In genomic region chr17:36415407-36415806, GRCm38 (mm10) we compare ENCODE assay signal across 27 mouse cellular contexts. TPM values are rescaled to one million over a fixed set of nuclear protein-coding genes. Genes with fewer than 3 reads are reported as not detected.
DNase-seq lines count a peak whose midpoint lies in the region; ATAC-seq and TF ChIP-seq lines count a peak whose summit lies in the region.
"Had no signal": no experiment of that assay in that cellular context is flagged by ENCODE, and none has a peak within 500 bp of the region (broad histone marks: within the 10 kb centered on the region; RNA-seq: fewer than 3 reads in every experiment).

No protein-coding gene starts in this region.

- ATAC-seq in kidney, postnatal 0 days (replicated peaks; ENCODE audit: low FRiP score, low read depth), result peak; percentile 29; the same call in 1 of the 2 replicates
- ATAC-seq in common myeloid progenitor, adult 5-6 weeks (replicated peaks; ENCODE audit: low read depth, poor library complexity, severe bottlenecking), result peak; percentile 57; the same call in 1 of the 2 replicates
- peak; percentile 48; the same call in 1 of the 2 replicates for ATAC-seq in megakaryocyte progenitor cell, adult 5-6 weeks (replicated peaks; ENCODE audit: poor library complexity)
- ATAC-seq: forebrain, embryonic 13.5 days; forebrain, postnatal 0 days; hindbrain, embryonic 16.5 days; intestine, embryonic 16.5 days; Patski had no signal

- no peak for DNase-seq in kidney, postnatal 0 days (ENCODE audit: low spot score)
- no peak for DNase-seq in kidney, adult 2 months
- DNase-seq in 416B (ENCODE audit: low read depth), result peak; percentile 81
- no peak for DNase-seq in gastrocnemius, postnatal 10 days
- no peak for DNase-seq in layer of hippocampus, adult 8-10 months (ENCODE audit: low spot score in 2 of 2)
- DNase-seq: adrenal gland, postnatal 25 days; cerebellum, adult 18-20 months; cerebellum, postnatal 10 days; forebrain, postnatal 0 days; gastrocnemius, postnatal 25 days; heart, adult 11 months; heart, postnatal 36 days; kidney, adult 8-10 months had no signal

- no peak overlapping the region for H3K4me3 ChIP-seq in kidney, postnatal 0 days (replicated peaks; ENCODE audit: low read depth, low read length)
- no peak overlapping the region for H3K4me3 ChIP-seq in kidney, adult 2 months (ENCODE audit: insufficient read depth, low read depth, low read length)
- H3K4me3 ChIP-seq: embryonic facial prominence, embryonic 12.5 days; forebrain, embryonic 13.5 days; heart, embryonic 13.5 days had no signal

- WGBS in kidney, postnatal 0 days, result 58% methylated on average over 1 of the region's 1 CpGs
- 47% methylated on average over 1 of the region's 1 CpGs for WGBS in kidney, adult 2 months

- no peak overlapping the region for H3K9ac ChIP-seq in kidney, postnatal 0 days (ENCODE audit: low read depth, low read length)
- H3K9ac ChIP-seq: embryonic facial prominence, embryonic 12.5 days; forebrain, embryonic 13.5 days; forebrain, postnatal 0 days; heart, embryonic 13.5 days had no signal

- no peaks in the 10 kb centered on the region for H3K4me1 ChIP-seq in kidney, postnatal 0 days (replicated peaks; ENCODE audit: insufficient read depth, low read length)
- no peaks in the 10 kb centered on the region for H3K4me1 ChIP-seq in kidney, adult 2 months (ENCODE audit: control insufficient read depth, insufficient read depth, low read length)
- H3K4me1 ChIP-seq: embryonic facial prominence, embryonic 12.5 days; forebrain, embryonic 13.5 days; heart, embryonic 13.5 days had no signal

- no peaks in the 10 kb centered on the region for H3K36me3 ChIP-seq in kidney, postnatal 0 days (ENCODE audit: insufficient read depth, low read length)
- H3K36me3 ChIP-seq in kidney, adult 2 months (ENCODE audit: control insufficient read depth, insufficient read depth, low read length), result no peaks in the 10 kb centered on the region
- H3K36me3 ChIP-seq: embryonic facial prominence, embryonic 12.5 days; heart, embryonic 13.5 days had no signal

- no peak for TF ChIP-seq CTCF in kidney, postnatal 0 days (IDR thresholded peaks at IDR 0.05; ENCODE audit: low read depth)
- no peak for TF ChIP-seq CTCF in kidney, adult 2 months (conservative IDR thresholded peaks at IDR 0.05; ENCODE audit: insufficient read depth, insufficient read length, low read depth, low read length)

- no peak overlapping the region for H3K27ac ChIP-seq in kidney, postnatal 0 days
- no peak overlapping the region for H3K27ac ChIP-seq in kidney, adult 2 months (ENCODE audit: insufficient read depth, low read depth, low read length)
- H3K27ac ChIP-seq: embryonic facial prominence, embryonic 12.5 days; forebrain, embryonic 13.5 days; heart, embryonic 13.5 days had no signal

- no peak for TF ChIP-seq POLR2A in kidney, adult 2 months (IDR thresholded peaks at IDR 0.05; ENCODE audit: low read depth, low read length)

- H3K4me2 ChIP-seq in kidney, postnatal 0 days (ENCODE audit: low read length), result no peak overlapping the region
- H3K4me2 ChIP-seq: embryonic facial prominence, embryonic 12.5 days; forebrain, embryonic 13.5 days; heart, embryonic 13.5 days had no signal

- no peaks in the 10 kb centered on the region for H3K9me3 ChIP-seq in kidney, postnatal 0 days (replicated peaks; ENCODE audit: low read length)
- H3K9me3 ChIP-seq: embryonic facial prominence, embryonic 12.5 days; forebrain, embryonic 13.5 days; heart, embryonic 13.5 days had no signal

- H3K27me3 ChIP-seq in kidney, postnatal 0 days (ENCODE audit: insufficient read depth, low read length), result no peaks in the 10 kb centered on the region
- H3K27me3 ChIP-seq in kidney, adult 2 months (replicated peaks; ENCODE audit: control insufficient read depth, insufficient read depth, low read length), result no peaks in the 10 kb centered on the region
- H3K27me3 ChIP-seq: embryonic facial prominence, embryonic 12.5 days; forebrain, embryonic 13.5 days; heart, embryonic 13.5 days; Patski had no signal

RNA-seq across cellular contexts. Expression of gene H2-M10.4, which starts 46.7 kb away (rescaled TPM):
- not detected in 2 replicates for polyA plus RNA-seq in kidney, postnatal 0 days (2015; fragmentation: Nextera tagmentation; extraction: Ambion mirVana)
- polyA plus RNA-seq in kidney, adult 2 months (2012; rRNA removed), result not detected in 2 replicates
- total RNA-seq in common myeloid progenitor, adult 5-6 weeks (2017), result not detected in 2 replicates
- not detected in 2 replicates for total RNA-seq in megakaryocyte progenitor cell, adult 5-6 weeks (2015)
- not detected in 2 replicates for total RNA-seq in megakaryocyte progenitor cell, adult 5-6 weeks (2017)
- total RNA-seq in gastrocnemius, postnatal 10 days (2021), result not detected
- not detected for total RNA-seq in layer of hippocampus, adult 8-10 months (2022)
- total RNA-seq: adrenal gland, postnatal 25 days; CH12.LX; forebrain, postnatal 0 days; gastrocnemius, adult 18-20 months; gastrocnemius, postnatal 25 days; heart, postnatal 36 days had no signal
- polyA plus RNA-seq: C2C12; cortical plate, adult 2 months; embryonic facial prominence, embryonic 12.5 days; forebrain, embryonic 13.5 days; forebrain, postnatal 0 days; heart, embryonic 13.5 days; heart, postnatal 0 days; hindbrain, embryonic 11.5 days; hindbrain, embryonic 16.5 days; intestine, embryonic 16.5 days; Patski had no signal

RNA-seq across cellular contexts. Expression of gene H2-M10.3, which starts 47.2 kb away (rescaled TPM):
- polyA plus RNA-seq in kidney, postnatal 0 days (2015; fragmentation: Nextera tagmentation; extraction: Ambion mirVana), result not detected in 2 replicates
- polyA plus RNA-seq in kidney, adult 2 months (2012; rRNA removed), result not detected in 2 replicates
- not detected in 2 replicates for total RNA-seq in common myeloid progenitor, adult 5-6 weeks (2017)
- total RNA-seq in megakaryocyte progenitor cell, adult 5-6 weeks (2015), result not detected in 2 replicates
- not detected in 2 replicates for total RNA-seq in megakaryocyte progenitor cell, adult 5-6 weeks (2017)
- not detected for total RNA-seq in gastrocnemius, postnatal 10 days (2021)
- not detected for total RNA-seq in layer of hippocampus, adult 8-10 months (2022)
- total RNA-seq: adrenal gland, postnatal 25 days; forebrain, postnatal 0 days; gastrocnemius, adult 18-20 months; gastrocnemius, postnatal 25 days; heart, postnatal 36 days had no signal
- polyA plus RNA-seq: C2C12; cortical plate, adult 2 months; embryonic facial prominence, embryonic 12.5 days; forebrain, embryonic 13.5 days; forebrain, postnatal 0 days; heart, embryonic 13.5 days; heart, postnatal 0 days; hindbrain, embryonic 11.5 days; hindbrain, embryonic 16.5 days; intestine, embryonic 16.5 days; Patski had no signal
